Mouse (Mus musculus): ENCODE measurements around the gene Kcnmb2. TPM values are rescaled to one million over a fixed set of nuclear protein-coding genes. Genes with fewer than 3 reads are reported as not detected.

Kcnmb2 gene
- polyA plus RNA-seq, 1 experiment: not detected

DNA sequence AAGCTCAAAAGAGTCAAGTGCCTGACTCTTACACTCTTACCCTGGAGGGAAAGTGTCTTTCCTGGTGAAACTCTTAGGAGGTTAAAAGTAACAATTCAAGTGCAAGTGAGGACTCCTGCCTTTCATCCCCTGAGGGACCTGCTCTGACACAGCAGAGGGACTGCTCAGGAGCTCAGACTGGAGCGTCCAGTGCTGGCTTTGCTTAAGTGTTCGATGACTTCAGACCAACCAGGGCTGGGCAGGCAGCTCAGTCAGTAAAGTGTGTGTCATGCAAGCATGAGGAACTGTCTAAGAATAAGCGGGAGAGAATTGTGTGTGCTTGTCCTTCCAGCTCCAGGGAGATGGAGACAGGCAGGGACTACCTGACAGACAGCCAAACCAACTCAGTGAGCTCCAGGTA, 9.4 kb downstream of the Kcnmb2 start:
- Histone ChIP-seq H3K4me1 (ENCODE audit: control insufficient read depth, insufficient read depth, low read length) (no peaks in the 10 kb centered on the region), H3K4me3 (ENCODE audit: insufficient read depth, low read depth, low read length) (no peak overlapping the region), H3K27ac (ENCODE audit: insufficient read depth, low read depth, low read length) (no peak overlapping the region)
- WGBS: 79% methylated on average over 3 of the region's 3 CpGs
- TF ChIP-seq POLR2A (IDR thresholded peaks at IDR 0.05; ENCODE audit: insufficient read depth, low read depth, low read length) (no peak), CTCF (IDR thresholded peaks at IDR 0.05; ENCODE audit: insufficient read depth, low read depth, low read length) (no peak)

DNA sequence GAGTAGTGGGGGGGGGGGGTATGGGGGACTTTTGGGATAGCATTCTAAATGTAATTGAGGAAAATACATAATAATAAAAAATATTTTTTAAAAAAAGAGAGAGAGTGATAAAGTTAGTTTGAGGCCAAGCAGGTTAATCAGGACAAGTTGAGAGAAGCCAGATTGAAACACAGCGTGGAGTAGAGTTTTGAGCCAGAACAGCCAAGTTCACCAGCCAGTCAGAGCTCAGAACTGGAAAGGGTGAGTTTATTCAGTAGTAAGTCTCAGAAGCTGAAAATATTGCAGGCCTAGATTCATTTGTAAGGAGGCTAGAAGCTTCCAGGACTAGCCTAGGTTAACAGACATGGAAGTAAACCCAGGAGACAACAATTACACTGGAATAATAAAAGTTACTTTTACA, 26.2 kb downstream of the Kcnmb2 start:
- WGBS: 93% methylated on average over 1 of the region's 1 CpGs
- no peak for TF ChIP-seq POLR2A (IDR thresholded peaks at IDR 0.05; ENCODE audit: insufficient read depth, low read depth, low read length)
- no peak for TF ChIP-seq CTCF (IDR thresholded peaks at IDR 0.05; ENCODE audit: insufficient read depth, low read depth, low read length)
- Histone ChIP-seq H3K4me3 (ENCODE audit: insufficient read depth, low read depth, low read length) (no peak overlapping the region), H3K4me1 (ENCODE audit: control insufficient read depth, insufficient read depth, low read length) (no peaks in the 10 kb centered on the region), H3K27ac (ENCODE audit: insufficient read depth, low read depth, low read length) (no peak overlapping the region)

DNA sequence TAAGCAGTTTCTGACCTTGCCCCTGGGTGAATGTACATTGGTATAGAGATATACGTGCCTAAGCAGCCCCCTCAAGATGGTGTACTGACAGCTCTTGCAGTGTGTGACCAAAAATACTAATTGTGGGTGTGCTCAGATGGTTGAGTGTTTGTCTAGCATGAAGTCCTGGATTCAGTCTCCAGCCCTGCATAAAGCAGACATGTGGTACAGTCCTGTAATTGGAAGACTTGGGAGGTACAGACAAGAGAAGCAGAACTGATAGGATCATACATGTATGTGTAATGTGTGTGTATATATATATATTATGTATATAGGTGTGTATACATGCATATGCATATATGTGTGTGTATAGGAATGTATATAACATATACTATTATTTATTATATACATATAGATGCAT, 32.4 kb downstream of the Kcnmb2 start:
- 83% methylated on average over 1 of the region's 1 CpGs for WGBS
- no peaks in the 10 kb centered on the region for H3K4me1 ChIP-seq (ENCODE audit: control insufficient read depth, insufficient read depth, low read length)
- no peak overlapping the region for H3K27ac ChIP-seq (ENCODE audit: insufficient read depth, low read depth, low read length)
- TF ChIP-seq CTCF (IDR thresholded peaks at IDR 0.05; ENCODE audit: insufficient read depth, low read depth, low read length) (no peak), POLR2A (IDR thresholded peaks at IDR 0.05; ENCODE audit: insufficient read depth, low read depth, low read length) (no peak)
- no peak overlapping the region for H3K4me3 ChIP-seq (ENCODE audit: insufficient read depth, low read depth, low read length)

DNA sequence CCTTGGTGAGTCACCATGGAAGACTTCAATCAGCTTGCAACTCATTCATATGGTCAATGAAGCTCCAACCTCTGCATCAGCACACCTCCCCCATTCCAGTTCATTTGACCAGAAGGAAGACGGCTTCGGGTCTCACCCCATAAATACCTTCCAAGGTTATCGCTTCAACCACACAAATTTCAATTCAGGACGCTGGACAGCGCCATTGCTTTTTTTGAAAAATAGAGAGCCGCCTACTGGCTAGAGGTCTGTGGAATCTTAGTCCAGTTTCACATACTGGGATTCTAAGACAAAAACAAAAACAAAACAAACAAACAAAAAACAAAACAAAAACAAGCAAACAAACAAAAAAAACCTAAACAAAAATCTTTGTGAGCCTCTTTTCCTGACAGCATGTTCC, 39.2 kb downstream of the Kcnmb2 start:
- Histone ChIP-seq H3K4me3 (ENCODE audit: insufficient read depth, low read depth, low read length) (no peak overlapping the region), H3K4me1 (ENCODE audit: control insufficient read depth, insufficient read depth, low read length) (no peaks in the 10 kb centered on the region), H3K27ac (ENCODE audit: insufficient read depth, low read depth, low read length) (no peak overlapping the region)
- no peak for TF ChIP-seq POLR2A (IDR thresholded peaks at IDR 0.05; ENCODE audit: insufficient read depth, low read depth, low read length)
- TF ChIP-seq CTCF (IDR thresholded peaks at IDR 0.05; ENCODE audit: insufficient read depth, low read depth, low read length): no peak
- WGBS: 42% methylated on average over 6 of the region's 6 CpGs

DNA sequence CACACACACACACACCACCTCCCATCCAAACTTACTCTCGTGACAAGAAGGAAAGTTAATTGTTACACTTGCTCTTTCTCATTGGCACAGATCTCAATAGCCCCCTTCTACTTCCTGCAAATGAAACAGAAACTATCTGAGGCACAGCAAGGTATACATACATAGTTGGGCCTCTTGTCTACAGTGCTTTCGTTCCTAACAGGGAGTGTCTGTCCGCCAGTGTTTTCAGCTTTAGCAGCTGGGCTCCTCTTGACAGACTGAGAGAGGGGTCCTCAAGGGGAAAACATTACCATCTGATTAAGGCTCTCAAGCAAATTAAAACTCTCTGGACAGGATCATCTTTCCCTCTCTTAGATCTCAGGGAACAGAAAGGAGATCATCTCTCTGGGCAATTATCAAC, 51.9 kb downstream of the Kcnmb2 start:
- TF ChIP-seq CTCF (IDR thresholded peaks at IDR 0.05; ENCODE audit: insufficient read depth, low read depth, low read length) (no peak), POLR2A (IDR thresholded peaks at IDR 0.05; ENCODE audit: insufficient read depth, low read depth, low read length) (no peak)
- Histone ChIP-seq H3K4me1 (ENCODE audit: control insufficient read depth, insufficient read depth, low read length) (no peaks in the 10 kb centered on the region), H3K4me3 (ENCODE audit: insufficient read depth, low read depth, low read length) (no peak overlapping the region), H3K27ac (ENCODE audit: insufficient read depth, low read depth, low read length) (no peak overlapping the region)
- WGBS: 63% methylated on average over 3 of the region's 3 CpGs

DNA sequence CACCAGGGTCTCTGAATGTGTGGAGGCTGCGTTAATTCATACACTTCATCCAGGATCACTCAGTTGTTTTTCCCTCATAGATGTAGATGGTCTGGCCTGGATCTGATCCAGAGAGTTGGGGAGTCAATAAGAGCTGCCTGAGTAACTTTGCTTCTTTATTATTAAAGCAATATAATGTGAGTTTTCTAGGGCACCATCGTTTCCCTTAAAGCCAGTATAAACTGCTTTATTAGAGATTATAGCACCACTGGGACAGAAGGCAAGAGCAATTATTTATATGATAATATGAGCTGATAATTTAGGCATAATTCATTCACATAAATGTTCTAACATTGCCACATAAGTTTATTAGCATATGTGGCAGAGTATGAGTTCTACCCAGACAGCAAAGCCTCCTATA, 52.7 kb downstream of the Kcnmb2 start:
- Histone ChIP-seq H3K27ac (ENCODE audit: insufficient read depth, low read depth, low read length) (no peak overlapping the region), H3K4me3 (ENCODE audit: insufficient read depth, low read depth, low read length) (no peak overlapping the region), H3K4me1 (ENCODE audit: control insufficient read depth, insufficient read depth, low read length) (no peaks in the 10 kb centered on the region)
- 86% methylated on average over 2 of the region's 2 CpGs for WGBS
- TF ChIP-seq CTCF (IDR thresholded peaks at IDR 0.05; ENCODE audit: insufficient read depth, low read depth, low read length): no peak
- no peak for TF ChIP-seq POLR2A (IDR thresholded peaks at IDR 0.05; ENCODE audit: insufficient read depth, low read depth, low read length)

DNA sequence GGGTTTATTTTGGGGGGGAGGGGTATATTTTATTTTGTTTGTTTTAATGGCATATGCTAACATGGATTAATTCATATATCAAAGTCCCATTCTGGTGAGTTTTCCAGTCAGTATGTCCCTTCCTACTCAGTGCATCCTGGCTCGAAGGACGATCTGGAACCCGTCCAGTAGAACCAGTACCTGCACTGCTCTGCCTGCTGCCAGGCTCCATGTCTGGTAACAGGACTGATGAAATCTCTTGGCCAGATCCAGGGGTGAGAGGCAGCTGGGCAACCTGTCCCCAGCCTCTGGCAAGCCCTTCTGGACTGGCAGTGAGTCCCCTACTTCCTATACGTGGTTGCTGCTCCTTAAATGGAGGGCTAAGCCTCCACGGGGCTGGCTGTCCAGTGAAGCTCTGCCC, 57.5 kb downstream of the Kcnmb2 start:
- 86% methylated on average over 5 of the region's 5 CpGs for WGBS
- Histone ChIP-seq H3K4me1 (ENCODE audit: control insufficient read depth, insufficient read depth, low read length) (no peaks in the 10 kb centered on the region), H3K27ac (ENCODE audit: insufficient read depth, low read depth, low read length) (no peak overlapping the region), H3K4me3 (ENCODE audit: insufficient read depth, low read depth, low read length) (no peak overlapping the region)
- TF ChIP-seq POLR2A (IDR thresholded peaks at IDR 0.05; ENCODE audit: insufficient read depth, low read depth, low read length) (no peak), CTCF (IDR thresholded peaks at IDR 0.05; ENCODE audit: insufficient read depth, low read depth, low read length) (no peak)

DNA sequence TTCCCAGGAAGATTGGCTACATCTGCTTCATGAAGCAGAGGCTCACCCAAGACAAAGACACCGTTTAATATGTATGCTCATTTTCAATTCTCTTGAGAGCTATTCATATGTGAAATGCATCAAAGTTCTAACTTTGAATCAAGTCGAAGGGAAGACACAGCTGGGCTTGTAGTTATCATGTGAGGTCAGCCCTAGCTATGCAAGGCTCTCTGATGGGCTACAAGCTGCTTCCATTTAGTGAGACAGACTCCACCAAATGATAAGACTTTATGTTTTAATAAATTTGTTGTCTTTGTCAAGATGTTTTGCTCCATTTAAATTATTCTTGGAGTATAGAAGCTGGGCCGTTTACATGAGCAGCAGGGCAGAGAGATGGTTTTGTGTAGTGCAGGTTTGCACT, 58.9 kb downstream of the Kcnmb2 start:
- Histone ChIP-seq H3K4me1 (ENCODE audit: control insufficient read depth, insufficient read depth, low read length) (no peaks in the 10 kb centered on the region), H3K4me3 (ENCODE audit: insufficient read depth, low read depth, low read length) (no peak overlapping the region), H3K27ac (ENCODE audit: insufficient read depth, low read depth, low read length) (no peak overlapping the region)
- TF ChIP-seq POLR2A (IDR thresholded peaks at IDR 0.05; ENCODE audit: insufficient read depth, low read depth, low read length) (no peak), CTCF (IDR thresholded peaks at IDR 0.05; ENCODE audit: insufficient read depth, low read depth, low read length) (no peak)
- 47% methylated on average over 3 of the region's 3 CpGs for WGBS

DNA sequence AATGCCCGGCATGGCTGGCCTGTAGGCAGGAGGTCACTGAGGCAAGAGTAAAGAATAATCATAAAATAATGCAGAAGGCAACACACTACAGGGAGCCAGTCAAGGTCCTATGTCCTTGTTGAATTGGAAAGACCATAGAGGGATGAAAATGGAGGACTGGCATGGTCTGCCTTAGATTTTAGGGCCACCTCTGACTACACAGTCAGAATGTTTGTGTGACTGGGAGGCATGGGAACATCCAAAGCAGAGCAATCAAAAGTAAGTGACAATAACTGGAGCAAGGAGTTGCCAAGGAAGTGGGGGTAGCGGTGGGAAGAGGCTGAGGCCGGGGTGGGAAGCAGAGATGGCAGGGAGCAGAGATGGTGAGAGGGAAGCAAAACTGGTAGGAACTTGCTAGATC, 60.8 kb downstream of the Kcnmb2 start:
- H3K4me1 ChIP-seq (ENCODE audit: control insufficient read depth, insufficient read depth, low read length): no peaks in the 10 kb centered on the region
- no peak overlapping the region for H3K27ac ChIP-seq (ENCODE audit: insufficient read depth, low read depth, low read length)
- no peak for TF ChIP-seq CTCF (IDR thresholded peaks at IDR 0.05; ENCODE audit: insufficient read depth, low read depth, low read length)
- no peak for TF ChIP-seq POLR2A (IDR thresholded peaks at IDR 0.05; ENCODE audit: insufficient read depth, low read depth, low read length)
- 91% methylated on average over 3 of the region's 3 CpGs for WGBS
- H3K4me3 ChIP-seq (ENCODE audit: insufficient read depth, low read depth, low read length): no peak overlapping the region

DNA sequence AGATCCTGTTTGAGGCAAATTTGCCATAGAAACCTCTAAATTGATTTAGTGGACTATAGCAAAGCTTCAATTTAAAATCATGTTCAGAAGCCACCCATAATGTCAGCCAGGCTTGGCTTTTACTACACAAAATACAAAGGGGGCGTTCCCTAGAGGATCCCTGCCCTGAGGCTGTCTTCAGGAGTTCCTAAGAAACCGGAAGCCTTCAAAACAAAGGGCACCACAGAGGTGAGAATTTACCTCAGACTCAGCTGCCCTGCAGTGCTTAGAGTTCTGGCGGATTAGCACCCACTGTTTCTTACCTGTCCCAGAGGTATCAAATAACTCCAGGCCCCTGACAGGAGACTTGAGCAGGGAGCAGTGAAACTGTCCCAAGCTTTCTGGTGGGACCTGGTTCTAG, 77.4 kb downstream of the Kcnmb2 start:
- no peak overlapping the region for H3K4me3 ChIP-seq (ENCODE audit: insufficient read depth, low read depth, low read length)
- H3K27ac ChIP-seq (ENCODE audit: insufficient read depth, low read depth, low read length): no peak overlapping the region
- H3K4me1 ChIP-seq (ENCODE audit: control insufficient read depth, insufficient read depth, low read length): no peaks in the 10 kb centered on the region
- no peak for TF ChIP-seq POLR2A (IDR thresholded peaks at IDR 0.05; ENCODE audit: insufficient read depth, low read depth, low read length)
- TF ChIP-seq CTCF (IDR thresholded peaks at IDR 0.05; ENCODE audit: insufficient read depth, low read depth, low read length): no peak
- WGBS: 65% methylated on average over 3 of the region's 3 CpGs
